Mouse (Mus musculus) lung, embryonic 16.5 days (tissue): ENCODE data around the gene Nacc1. TPM values are rescaled to one million over a fixed set of nuclear protein-coding genes. Genes with fewer than 3 reads are reported as not detected.
A peak's percentile ranks its signal among the peaks of the same experiment; 100 is the strongest.

Experiments
- ATAC-seq: fragments of 200-750 bp; cut with Nextera tagmentation; 2 replicates; pipeline ENCODE4 v1.8.0; 2017; ENCODE audit warnings: low read depth, mild to moderate bottlenecking, moderate library complexity
- H3K27ac ChIP-seq: fragments of 300-500 bp; sonication (generic); 2 replicates; pipeline ENCODE4 v1.5.1; 2014; ENCODE audit warnings: mild to moderate bottlenecking, control low read depth, low read length
- H3K27me3 ChIP-seq: fragments of 300-500 bp; sonication (generic); 2 replicates; pipeline ENCODE4 v1.6.1; 2014; ENCODE audit warnings: low read depth, low read length, mixed read lengths; ENCODE audit not compliant: control insufficient read depth, insufficient read depth
- H3K36me3 ChIP-seq: fragments of 300-500 bp; sonication (generic); 2 replicates; pipeline ENCODE4 v1.6.1; 2014; ENCODE audit warnings: low read length; ENCODE audit not compliant: control insufficient read depth, insufficient read depth
- H3K4me1 ChIP-seq: fragments of 300-500 bp; sonication (generic); replicated peaks from 2 replicates; pipeline ENCODE4 v1.6.1; 2014; ENCODE audit warnings: low read length, mixed read lengths; ENCODE audit not compliant: control insufficient read depth, insufficient read depth
- H3K4me2 ChIP-seq: fragments of 300-500 bp; sonication (generic); 2 replicates; pipeline ENCODE4 v1.6.1; 2014; ENCODE audit warnings: low read depth, low read length, control low read depth
- H3K4me3 ChIP-seq: fragments of 300-500 bp; sonication (generic); 2 replicates; pipeline ENCODE4 v1.5.1; 2014; ENCODE audit warnings: mild to moderate bottlenecking, low read length, control low read depth
- H3K9ac ChIP-seq: fragments of 300-500 bp; sonication (generic); 2 replicates; pipeline ENCODE4 v1.6.1; 2014; ENCODE audit warnings: low read length, control low read depth
- H3K9me3 ChIP-seq: fragments of 300-500 bp; sonication (generic); 2 replicates; pipeline ENCODE4 v1.6.1; 2016; ENCODE audit warnings: low read length; ENCODE audit not compliant: control insufficient read depth
- WGBS: fragments of 180-500 bp; shearing (Covaris S2); extraction: QIAGEN DNeasy Blood & Tissue Kit; methylation state at CpG from one replicate; pipeline ENCODE4 v1.1.7; 2014; 5-methylcytosine and 5-hydroxymethylcytosine counted together
- polyA plus RNA-seq: library from polyadenylated mRNA; unstranded; fragments of >200 nt; fragmentation: Nextera tagmentation; extraction: Ambion mirVana; gene quantifications from 2 replicates; pipeline ENCODE4 v1.2.1, GENCODE M21; 2015

The Nacc1 gene
- polyA plus RNA-seq, 1 experiment from 2014 or later, result 19.5 TPM

GRCm38 (mm10) chr8:84661458-84661871 is 26.2 kb downstream of the Nacc1 start:
- Histone ChIP-seq H3K4me2 (peak overlapping the region; percentile 63), H3K27ac (peak overlapping the region; percentile 94), H3K9ac (peak overlapping the region; percentile 93), H3K4me1 (peaks cover 29% of the 10 kb centered on the region), H3K36me3 (no peaks in the 10 kb centered on the region), H3K4me3 (peak overlapping the region; percentile 86), H3K27me3 (no peaks in the 10 kb centered on the region), H3K9me3 (no peaks in the 10 kb centered on the region)
- under 1% methylated on average over 24 of the region's 24 CpGs for WGBS
- ATAC-seq, result peak; percentile 48

GRCm38 (mm10) chr8:84660819-84661457 is 26.7 kb downstream of the Nacc1 start:
- Histone ChIP-seq H3K9ac (peak overlapping the region; percentile 93), H3K4me1 (peaks cover 34% of the 10 kb centered on the region), H3K4me2 (peak overlapping the region; percentile 63), H3K27me3 (no peaks in the 10 kb centered on the region), H3K27ac (peak overlapping the region; percentile 94), H3K36me3 (no peaks in the 10 kb centered on the region), H3K9me3 (no peaks in the 10 kb centered on the region), H3K4me3 (peak overlapping the region; percentile 86)
- WGBS, result 2% methylated on average over 20 of the region's 20 CpGs
- ATAC-seq, result no peak

DNA sequence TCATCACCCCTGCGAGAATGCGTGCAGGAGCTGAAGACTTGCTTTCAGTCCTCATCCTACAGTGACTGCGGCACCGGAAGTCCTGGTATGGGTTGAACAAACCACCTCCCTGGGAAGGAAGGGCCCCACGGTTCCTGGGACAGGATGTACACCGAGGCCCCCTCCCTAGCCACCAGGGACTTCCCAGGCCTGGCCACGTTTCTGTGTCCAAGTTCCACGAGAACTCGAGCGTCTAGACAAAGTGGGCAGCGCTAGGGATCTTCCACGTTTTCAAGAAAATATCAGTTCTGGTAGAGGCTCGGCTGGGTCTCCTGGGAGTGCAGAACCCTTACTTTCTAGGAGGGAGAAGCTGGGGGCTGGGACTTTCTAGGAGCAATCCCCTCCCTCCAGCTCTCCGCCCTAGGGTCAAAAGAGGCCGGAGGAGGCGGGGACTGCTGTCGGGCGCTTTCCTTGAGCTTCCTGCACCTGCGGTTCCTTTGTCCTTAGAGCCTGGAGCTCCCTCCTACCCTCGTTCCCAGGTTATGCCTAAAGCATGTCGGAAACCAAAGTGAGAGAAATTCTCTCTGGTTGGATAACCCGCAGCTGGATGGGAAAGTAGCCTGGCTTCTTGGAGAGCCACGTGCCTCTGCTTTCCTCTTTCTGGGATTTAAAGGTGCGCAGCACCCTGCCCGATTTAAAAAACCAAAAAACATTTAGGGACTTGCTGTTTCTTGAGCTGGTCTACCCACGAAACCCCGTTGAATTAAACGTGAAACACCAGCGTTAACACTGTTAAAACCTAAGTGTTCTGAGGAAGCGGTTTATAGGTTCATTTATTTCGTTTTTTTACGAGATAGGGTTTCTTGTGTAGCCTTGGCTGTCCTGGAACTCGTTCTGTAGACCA is 27.5 kb downstream of the Nacc1 start:
- peak overlapping the region; percentile 86 for H3K4me3 ChIP-seq
- H3K4me1 ChIP-seq, result peaks cover 41% of the 10 kb centered on the region
- ATAC-seq, result no peak

GRCm38 (mm10) chr8:84658951-84659350 is 28.7 kb downstream of the Nacc1 start:
- Histone ChIP-seq H3K9ac (no peak overlapping the region), H3K27me3 (no peaks in the 10 kb centered on the region), H3K4me2 (no peak overlapping the region), H3K9me3 (no peaks in the 10 kb centered on the region), H3K36me3 (no peaks in the 10 kb centered on the region), H3K4me3 (no peak overlapping the region), H3K4me1 (peaks cover 45% of the 10 kb centered on the region), H3K27ac (peak overlapping the region; percentile 94)
- ATAC-seq, result no peak
- WGBS, result 67% methylated on average over 1 of the region's 1 CpGs

More for the DNA sequence above, 27.5 kb downstream of the Nacc1 start:
- 3% methylated on average over 33 of the region's 33 CpGs for WGBS
- peak overlapping the region; percentile 93 for H3K9ac ChIP-seq
- no peaks in the 10 kb centered on the region for H3K27me3 ChIP-seq
- peak overlapping the region; percentile 63 for H3K4me2 ChIP-seq
- peak overlapping the region; percentile 94 for H3K27ac ChIP-seq
- no peaks in the 10 kb centered on the region for H3K9me3 ChIP-seq
- H3K36me3 ChIP-seq, result no peaks in the 10 kb centered on the region

- WGBS, result 47% methylated on average over 4 of the region's 4 CpGs
- no peaks in the 10 kb centered on the region for H3K36me3 ChIP-seq
- H3K27me3 ChIP-seq, result no peaks in the 10 kb centered on the region
- ATAC-seq, result no peak
- peak overlapping the region; percentile 98 for H3K27ac ChIP-seq
- H3K4me1 ChIP-seq, result peaks cover 39% of the 10 kb centered on the region
- no peaks in the 10 kb centered on the region for H3K9me3 ChIP-seq
- no peak overlapping the region for H3K4me3 ChIP-seq
- no peak overlapping the region for H3K9ac ChIP-seq
- H3K4me2 ChIP-seq, result peak overlapping the region; percentile 69
These were observed 30.0 kb downstream of the Nacc1 start for GRCm38 (mm10) chr8:84657680-84658079.

DNA sequence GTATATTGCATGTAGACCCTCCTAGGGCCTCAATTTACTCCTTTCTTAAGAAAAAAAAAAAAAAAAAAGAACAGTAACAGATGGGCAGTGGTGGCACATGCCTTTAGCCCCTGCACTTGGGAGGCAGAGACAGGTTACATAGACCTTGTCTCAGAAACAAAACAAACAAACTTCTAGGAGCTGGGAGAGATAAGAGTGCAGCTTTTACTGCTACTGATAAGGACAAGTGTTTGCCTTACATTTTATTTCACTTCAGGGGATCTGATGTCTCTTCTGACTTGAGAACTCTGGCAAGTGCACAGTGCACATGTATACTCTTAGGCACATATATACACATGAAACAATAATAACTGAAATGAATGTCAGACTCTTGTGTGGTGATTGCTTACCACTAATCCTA is 30.5 kb downstream of the Nacc1 start:
- H3K9me3 ChIP-seq, result no peaks in the 10 kb centered on the region
- H3K27ac ChIP-seq, result peak overlapping the region; percentile 98
- peak overlapping the region; percentile 56 for H3K4me3 ChIP-seq
- H3K36me3 ChIP-seq, result no peaks in the 10 kb centered on the region
- no peak for ATAC-seq
- H3K4me1 ChIP-seq, result peaks cover 39% of the 10 kb centered on the region
- H3K4me2 ChIP-seq, result peak overlapping the region; percentile 69
- H3K9ac ChIP-seq, result peak overlapping the region; percentile 79
- no peaks in the 10 kb centered on the region for H3K27me3 ChIP-seq

DNA sequence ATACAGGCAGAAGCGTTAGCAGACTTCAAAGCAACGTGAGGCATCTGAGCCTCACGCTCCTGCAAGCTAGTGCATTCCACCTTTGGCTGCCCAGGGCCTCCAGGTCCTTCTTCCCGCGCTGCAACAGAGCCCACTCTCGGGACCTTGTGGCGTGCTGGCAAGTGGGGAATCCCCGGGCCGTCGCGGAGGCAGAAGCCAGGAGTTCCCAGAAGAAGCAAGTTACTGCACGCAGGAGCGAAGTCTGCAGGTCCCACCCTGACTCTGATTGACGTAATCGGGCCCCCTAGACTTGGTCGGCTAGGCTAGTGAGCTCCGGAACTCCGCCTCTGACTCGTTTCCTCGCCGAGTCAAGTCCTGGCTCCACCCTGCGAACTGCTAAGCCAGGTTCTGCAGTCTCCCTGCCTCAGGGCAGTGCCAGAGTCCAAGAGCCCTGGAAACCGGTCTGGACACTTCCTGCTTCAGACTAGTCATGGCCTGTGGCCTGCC is 31.0 kb downstream of the Nacc1 start:
- Histone ChIP-seq H3K4me3 (peak overlapping the region; percentile 56), H3K9me3 (no peaks in the 10 kb centered on the region), H3K36me3 (no peaks in the 10 kb centered on the region), H3K27ac (peak overlapping the region; percentile 98), H3K27me3 (no peaks in the 10 kb centered on the region), H3K9ac (peak overlapping the region; percentile 79), H3K4me1 (peaks cover 39% of the 10 kb centered on the region), H3K4me2 (peak overlapping the region; percentile 69)
- ATAC-seq, result peak; percentile 71
- WGBS, result under 1% methylated on average over 23 of the region's 23 CpGs

GRCm38 (mm10) chr8:84656191-84656525 is 31.5 kb downstream of the Nacc1 start:
- no peaks in the 10 kb centered on the region for H3K36me3 ChIP-seq
- no peaks in the 10 kb centered on the region for H3K9me3 ChIP-seq
- H3K9ac ChIP-seq, result peak overlapping the region; percentile 79
- H3K4me3 ChIP-seq, result peak overlapping the region; percentile 56
- H3K27ac ChIP-seq, result peak overlapping the region; percentile 98
- H3K27me3 ChIP-seq, result no peaks in the 10 kb centered on the region
- peaks cover 39% of the 10 kb centered on the region for H3K4me1 ChIP-seq
- ATAC-seq, result peak; percentile 7; the same call in 1 of the 2 replicates
- 2% methylated on average over 10 of the region's 10 CpGs for WGBS
- H3K4me2 ChIP-seq, result peak overlapping the region; percentile 69
